Mouse (Mus musculus): ENCODE results near the gene Aff1. TPM values are rescaled to one million over a fixed set of nuclear protein-coding genes. Genes with fewer than 3 reads are reported as not detected.

Gene Aff1
- total RNA-seq, 2 experiments from 2014 or later = 36.1 to 93.5 TPM

DNA sequence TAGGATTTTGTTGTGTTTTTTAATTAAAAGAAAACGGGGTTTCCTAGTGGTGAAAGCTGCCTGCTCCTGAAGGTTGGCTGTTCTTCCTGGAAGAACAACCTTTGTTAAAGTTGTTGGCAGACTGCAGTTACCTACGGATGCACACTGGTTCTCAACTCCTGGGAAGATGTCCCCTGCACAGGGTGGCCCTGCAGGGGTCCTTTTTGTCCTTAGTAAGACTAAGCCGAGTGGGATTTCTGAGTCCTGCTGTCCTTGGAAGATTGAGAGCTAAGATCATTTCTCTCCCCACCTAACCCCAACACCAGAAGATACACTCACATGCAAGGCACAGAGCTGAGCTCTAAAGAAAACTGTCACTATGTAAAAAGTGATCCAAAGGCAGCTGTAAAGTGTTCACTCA lies 32.6 kb downstream of the Aff1 start:
- ATAC-seq (replicated peaks; ENCODE audit: poor library complexity, severe bottlenecking) = no peak

GRCm38 (mm10) chr5:103725268-103726149 lies 33.3 kb downstream of the Aff1 start:
- ATAC-seq (replicated peaks; ENCODE audit: poor library complexity, severe bottlenecking) = peak; percentile 55

GRCm38 (mm10) chr5:103726281-103726938 lies 34.2 kb downstream of the Aff1 start:
- ATAC-seq (replicated peaks; ENCODE audit: poor library complexity, severe bottlenecking) = no peak

- no peak for ATAC-seq (replicated peaks; ENCODE audit: poor library complexity, severe bottlenecking)
These were observed 35.7 kb downstream of the Aff1 start for GRCm38 (mm10) chr5:103727777-103728395.

GRCm38 (mm10) chr5:103729225-103729624 lies 37.1 kb downstream of the Aff1 start:
- no peak for ATAC-seq (replicated peaks; ENCODE audit: poor library complexity, severe bottlenecking)

- ATAC-seq (replicated peaks; ENCODE audit: poor library complexity, severe bottlenecking) = no peak
These were observed 38.0 kb downstream of the Aff1 start for GRCm38 (mm10) chr5:103730142-103730541.

DNA sequence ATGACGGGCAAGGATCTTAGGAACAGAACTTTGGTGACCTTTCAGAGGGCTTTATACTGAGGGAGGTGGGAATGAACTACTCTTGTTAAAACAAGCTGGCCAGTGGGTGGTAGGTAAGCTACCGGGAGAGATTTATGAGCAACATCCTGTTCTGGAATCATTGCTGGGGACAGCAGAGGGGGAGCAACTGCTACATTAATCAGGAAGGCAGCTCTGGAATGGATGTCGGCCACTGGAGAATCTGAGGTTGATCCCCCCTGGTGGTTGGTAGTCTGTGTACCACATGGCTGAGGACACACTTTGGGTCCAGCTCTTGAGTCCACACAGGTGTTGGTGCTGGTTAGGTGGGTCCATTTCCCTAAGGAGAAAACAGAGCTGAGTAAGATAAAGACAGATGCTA lies 38.6 kb downstream of the Aff1 start:
- ATAC-seq (replicated peaks; ENCODE audit: poor library complexity, severe bottlenecking) = no peak

- peak; percentile 75 for ATAC-seq (replicated peaks; ENCODE audit: poor library complexity, severe bottlenecking)
These were observed 40.4 kb downstream of the Aff1 start for GRCm38 (mm10) chr5:103732581-103732980.

GRCm38 (mm10) chr5:103735411-103736112 lies 43.4 kb downstream of the Aff1 start:
- ATAC-seq (replicated peaks; ENCODE audit: poor library complexity, severe bottlenecking) = no peak

DNA sequence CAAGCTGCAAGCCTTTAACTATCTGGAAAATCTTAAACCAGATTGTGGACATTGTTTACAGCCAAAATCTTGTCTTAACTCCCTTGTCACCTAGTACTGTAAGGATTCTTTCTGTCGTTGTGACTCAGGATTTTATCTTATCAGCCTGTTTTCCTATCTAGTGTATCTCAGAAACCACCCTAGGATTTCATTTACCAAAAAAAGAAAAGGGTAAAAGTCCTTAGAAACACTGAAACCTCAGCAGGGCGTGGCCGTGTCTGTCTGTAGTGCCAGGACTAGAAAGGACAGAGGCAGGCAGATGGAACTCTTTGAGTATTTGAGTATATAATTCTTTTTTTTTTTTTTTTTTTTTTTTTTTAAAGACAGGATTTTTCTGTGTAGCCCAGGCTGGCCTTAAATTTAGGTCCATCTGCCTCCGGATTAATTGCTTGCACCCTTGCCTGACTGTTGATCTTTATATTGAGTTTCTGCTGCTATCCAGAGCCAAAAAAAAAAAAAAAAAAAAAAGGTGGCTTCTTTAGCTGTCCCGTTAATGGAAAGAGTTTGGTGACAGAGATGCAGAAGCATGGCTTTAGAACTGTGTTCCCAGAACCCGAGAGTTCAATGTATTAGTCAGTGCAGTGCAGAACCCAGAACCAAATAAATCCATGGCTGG lies 44.5 kb downstream of the Aff1 start:
- ATAC-seq (replicated peaks; ENCODE audit: poor library complexity, severe bottlenecking) = no peak

GRCm38 (mm10) chr5:103737208-103738066 lies 45.3 kb downstream of the Aff1 start:
- no peak for ATAC-seq (replicated peaks; ENCODE audit: poor library complexity, severe bottlenecking)

DNA sequence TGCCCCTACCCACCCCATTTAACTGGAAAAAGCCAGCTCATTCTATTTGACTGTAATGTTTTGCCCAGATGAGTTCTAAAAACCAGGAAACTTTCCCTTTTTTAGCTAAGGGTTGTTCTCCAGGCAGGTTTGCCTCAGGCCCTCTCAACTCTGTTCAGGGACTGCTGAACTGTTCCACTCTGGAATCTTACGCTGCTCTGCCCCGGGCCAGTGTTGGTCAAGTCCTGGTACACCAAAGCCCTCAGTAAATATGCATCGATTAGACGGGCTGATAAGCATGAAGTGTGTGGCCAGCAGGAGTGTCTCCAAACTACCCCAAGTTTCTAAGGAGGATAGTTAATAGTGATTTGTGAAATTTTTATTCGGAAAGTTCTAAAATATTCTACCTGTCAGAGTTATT lies 46.3 kb downstream of the Aff1 start:
- no peak for ATAC-seq (replicated peaks; ENCODE audit: poor library complexity, severe bottlenecking)

GRCm38 (mm10) chr5:103739163-103739562 lies 47.0 kb downstream of the Aff1 start:
- no peak for ATAC-seq (replicated peaks; ENCODE audit: poor library complexity, severe bottlenecking)

DNA sequence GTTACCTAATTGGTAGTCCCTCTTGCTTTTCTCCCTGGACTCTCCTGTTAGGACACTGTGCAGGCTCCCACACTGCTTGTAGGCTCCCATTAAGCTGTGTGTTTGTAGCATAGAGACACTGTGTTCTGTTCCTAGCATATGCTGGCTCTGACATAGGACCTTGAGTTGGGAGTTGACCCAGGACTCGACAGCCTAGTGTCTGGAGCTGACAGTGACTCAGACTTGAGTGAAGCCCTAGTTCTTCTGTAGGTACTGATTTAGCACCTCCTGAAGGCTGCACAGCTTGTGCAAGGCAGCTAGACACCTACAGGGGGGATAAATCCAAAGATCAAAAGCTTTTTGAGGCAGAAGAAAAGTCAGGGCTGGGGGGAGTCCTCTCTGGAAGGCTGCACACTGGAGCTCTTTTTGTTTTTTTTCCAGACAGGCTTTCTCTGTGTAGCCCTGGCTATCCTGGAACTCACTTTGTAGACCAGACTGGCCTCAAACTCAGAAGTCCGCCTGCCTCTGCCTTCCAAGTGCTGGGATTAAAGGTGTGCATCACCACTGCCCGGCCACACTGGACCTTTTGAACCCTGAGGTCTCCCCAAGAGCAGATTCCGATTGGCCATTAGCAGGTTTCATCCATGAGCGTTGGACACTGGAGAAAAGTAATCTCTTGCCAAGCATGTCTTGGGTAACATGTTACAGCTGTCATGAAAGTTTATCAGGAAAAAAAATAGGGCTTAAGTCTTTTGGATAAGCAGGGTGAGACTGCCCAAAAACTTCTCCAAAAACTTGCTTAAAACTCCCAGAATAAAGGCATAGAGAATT lies 48.1 kb downstream of the Aff1 start:
- no peak for ATAC-seq (replicated peaks; ENCODE audit: poor library complexity, severe bottlenecking)

DNA sequence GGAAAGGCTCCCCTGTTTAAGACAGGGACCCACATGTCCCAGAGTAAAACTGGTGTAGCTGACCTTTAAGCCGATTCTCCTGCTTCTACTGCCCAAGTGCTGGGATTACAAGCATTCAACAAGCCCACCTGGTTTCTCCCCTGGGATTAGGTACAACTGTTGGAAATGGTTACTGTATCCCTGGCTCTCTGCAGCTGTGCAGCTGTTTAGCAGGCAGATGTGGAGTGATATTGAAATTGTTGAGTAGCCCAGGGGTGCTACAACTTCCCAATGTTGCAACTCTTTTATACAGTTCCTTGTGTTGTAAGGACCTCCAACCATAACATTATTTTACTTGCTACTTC lies 48.7 kb downstream of the Aff1 start:
- no peak for ATAC-seq (replicated peaks; ENCODE audit: poor library complexity, severe bottlenecking)

DNA sequence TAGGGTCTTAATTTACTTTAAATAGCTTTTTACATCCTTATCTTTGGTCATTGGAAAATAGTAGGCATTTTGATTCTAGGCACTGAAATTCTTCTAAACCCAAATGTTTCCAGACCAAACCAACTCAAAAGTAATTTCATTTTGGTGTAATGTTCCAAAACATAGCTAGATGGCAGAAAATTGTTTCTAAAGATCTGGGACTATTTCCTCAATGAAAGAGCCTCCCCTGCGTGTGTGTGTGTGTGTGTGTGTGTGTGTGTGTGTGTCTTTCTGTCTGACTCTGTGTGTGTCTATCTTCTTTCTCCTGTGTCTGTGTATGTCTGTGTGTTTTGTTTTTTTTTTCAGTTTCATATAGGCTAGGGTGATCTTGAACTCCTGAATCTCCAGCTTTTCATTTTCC lies 49.3 kb downstream of the Aff1 start:
- no peak for ATAC-seq (replicated peaks; ENCODE audit: poor library complexity, severe bottlenecking)

GRCm38 (mm10) chr5:103741992-103742391 lies 49.8 kb downstream of the Aff1 start:
- ATAC-seq (replicated peaks; ENCODE audit: poor library complexity, severe bottlenecking) = no peak

DNA sequence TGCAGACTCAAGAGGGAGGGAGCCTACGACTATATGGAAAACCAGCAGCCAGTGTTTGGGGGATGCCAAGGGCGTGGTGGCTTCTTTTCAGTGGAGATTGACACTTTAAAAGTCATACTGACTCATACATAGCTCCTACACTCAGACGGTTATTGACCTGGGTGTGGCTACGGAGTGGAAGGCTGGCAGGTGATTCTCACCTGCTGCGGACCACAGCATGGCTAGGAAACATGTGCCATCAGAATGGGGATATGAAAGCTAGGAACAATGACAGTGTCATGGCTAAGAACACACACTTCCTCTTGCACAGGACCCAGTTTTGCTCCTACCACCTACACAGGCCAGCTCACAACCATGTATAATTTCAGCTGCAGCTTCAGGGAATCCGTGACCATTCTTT lies 52.4 kb downstream of the Aff1 start:
- peak; percentile 42 for ATAC-seq (replicated peaks; ENCODE audit: poor library complexity, severe bottlenecking)

DNA sequence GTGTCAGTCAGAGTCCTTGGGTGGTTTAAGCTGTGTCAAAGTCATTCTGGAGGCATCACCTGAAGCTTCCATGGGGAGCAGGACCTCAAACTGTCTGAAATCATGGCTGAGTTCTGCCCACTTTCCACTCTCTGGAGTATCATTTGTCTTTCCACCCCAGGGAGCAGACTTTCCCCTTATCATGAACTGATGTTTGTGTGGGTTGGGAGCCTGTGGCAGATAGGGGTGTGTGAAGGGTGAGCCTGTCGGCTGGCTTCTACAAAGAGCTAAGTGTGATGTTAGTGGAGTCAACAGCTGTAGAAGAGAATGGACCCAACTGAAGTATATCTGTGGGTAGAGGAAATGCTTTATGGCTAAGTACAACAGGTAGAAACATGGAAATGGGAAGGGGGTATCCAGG lies 53.5 kb downstream of the Aff1 start:
- no peak for ATAC-seq (replicated peaks; ENCODE audit: poor library complexity, severe bottlenecking)
